Mouse (Mus musculus): ENCODE measurements at regions not wholly inside any gene's neighbourhood (a gene's known extent, or its start where the extent isn't known, plus 50 kb on each side); places are given as distances from the start of the nearest gene placed in this dataset.
"Not testable (repeated sequence)": the region's sequence is repeated elsewhere in the genome, so short reads cannot be mapped to it uniquely, and the experiment has no call there.

GRCm38 (mm10) chr7:64021241-64022108 is 82.8 kb upstream of the Klf13 start:
- Histone ChIP-seq H3K27me3 (replicated peaks) (no peaks in the 10 kb centered on the region), H3K27ac (no peak overlapping the region), H3K9ac (no peak overlapping the region), H3K36me3 (no peaks in the 10 kb centered on the region), H3K4me3 (no peak overlapping the region), H3K9me3 (no peaks in the 10 kb centered on the region), H3K4me2 (replicated peaks) (no peak overlapping the region), H3K4me1 (peaks cover 6% of the 10 kb centered on the region; the same call in 1 of the 2 replicates)
- peak; percentile 25; the same call in 1 of the 2 replicates for ATAC-seq (ENCODE audit: low FRiP score, low read depth)
- WGBS = 62% methylated on average over 9 of the region's 9 CpGs

- H3K9me3 ChIP-seq = no peaks in the 10 kb centered on the region
- H3K9ac ChIP-seq = no peak overlapping the region
- H3K4me1 ChIP-seq = peaks cover 6% of the 10 kb centered on the region; the same call in 1 of the 2 replicates
- H3K36me3 ChIP-seq = no peaks in the 10 kb centered on the region
- H3K27me3 ChIP-seq (replicated peaks) = no peaks in the 10 kb centered on the region
- no peak overlapping the region for H3K4me2 ChIP-seq (replicated peaks)
- H3K4me3 ChIP-seq = no peak overlapping the region
- ATAC-seq (ENCODE audit: low FRiP score, low read depth) = no peak
- H3K27ac ChIP-seq = no peak overlapping the region
- 69% methylated on average over 3 of the region's 3 CpGs for WGBS
These were observed 79.4 kb upstream of the Klf13 start for GRCm38 (mm10) chr7:64018107-64018506.

DNA sequence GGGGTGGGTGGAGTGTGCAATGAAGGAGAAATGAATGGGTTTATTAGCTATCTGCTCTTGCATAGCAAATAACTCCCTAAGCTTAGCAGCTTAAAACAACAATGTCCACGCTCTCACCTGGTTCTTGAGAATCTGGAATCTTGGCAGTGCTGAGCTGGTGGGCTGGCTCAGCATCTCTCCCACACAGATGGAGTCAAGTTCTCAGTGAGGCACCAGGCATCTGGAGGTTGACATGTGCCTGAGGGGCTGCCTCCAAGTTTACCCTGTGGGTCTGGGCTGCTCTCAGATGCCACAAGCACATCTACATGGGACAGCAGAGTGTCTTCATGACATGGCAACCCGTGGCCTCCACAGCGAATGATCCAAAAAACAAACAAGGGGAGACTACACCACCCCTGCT is 78.2 kb upstream of the Klf13 start:
- no peak overlapping the region for H3K9ac ChIP-seq
- no peaks in the 10 kb centered on the region for H3K27me3 ChIP-seq (replicated peaks)
- no peak for ATAC-seq (ENCODE audit: low FRiP score, low read depth)
- no peak overlapping the region for H3K4me3 ChIP-seq
- no peak overlapping the region for H3K4me2 ChIP-seq (replicated peaks)
- WGBS = 84% methylated on average over 3 of the region's 3 CpGs
- no peak overlapping the region for H3K27ac ChIP-seq
- peaks cover 6% of the 10 kb centered on the region; the same call in 1 of the 2 replicates for H3K4me1 ChIP-seq
- no peaks in the 10 kb centered on the region for H3K9me3 ChIP-seq
- no peaks in the 10 kb centered on the region for H3K36me3 ChIP-seq

GRCm38 (mm10) chr7:64015136-64015535 is 76.4 kb upstream of the Klf13 start:
- H3K4me1 ChIP-seq; H3K36me3 ChIP-seq; ATAC-seq (ENCODE audit: low FRiP score, low read depth); H3K9ac ChIP-seq; H3K4me3 ChIP-seq; H3K27me3 ChIP-seq (replicated peaks); H3K4me2 ChIP-seq (replicated peaks); H3K9me3 ChIP-seq; H3K27ac ChIP-seq: not testable (repeated sequence)
- WGBS = 100% methylated on average over 2 of the region's 2 CpGs

- no peak for ATAC-seq (ENCODE audit: low FRiP score, low read depth)
- H3K9ac ChIP-seq = no peak overlapping the region
- no peaks in the 10 kb centered on the region for H3K9me3 ChIP-seq
- H3K27ac ChIP-seq = no peak overlapping the region
- 85% methylated on average over 7 of the region's 7 CpGs for WGBS
- H3K4me1 ChIP-seq = no peaks in the 10 kb centered on the region
- H3K27me3 ChIP-seq (replicated peaks) = no peaks in the 10 kb centered on the region
- H3K4me3 ChIP-seq = no peak overlapping the region
- no peaks in the 10 kb centered on the region for H3K36me3 ChIP-seq
- H3K4me2 ChIP-seq (replicated peaks) = no peak overlapping the region
These were observed 75.5 kb upstream of the Klf13 start for GRCm38 (mm10) chr7:64014227-64014626.

DNA sequence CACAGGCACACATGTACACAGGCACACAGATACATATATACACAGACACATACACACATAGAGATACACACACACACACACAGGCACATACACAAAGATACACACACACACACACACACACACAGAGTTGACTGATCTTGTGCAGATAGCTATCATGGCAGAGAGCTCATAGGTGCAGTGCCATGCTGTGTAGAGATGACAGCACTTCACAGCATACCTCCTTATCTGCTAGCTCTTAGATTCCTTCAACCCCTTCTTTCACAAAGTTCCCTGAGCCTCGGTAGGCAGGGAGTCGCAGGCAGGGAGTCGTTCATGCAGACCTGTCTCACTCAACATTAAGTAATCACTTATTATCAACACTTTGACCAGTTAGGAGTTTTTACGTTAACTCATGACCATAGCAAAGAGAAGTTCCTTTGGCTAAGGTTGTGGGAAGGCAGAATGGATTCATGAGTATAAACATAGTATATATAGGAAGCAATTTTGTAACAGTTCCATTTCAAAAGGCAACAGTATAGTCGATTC is 74.4 kb upstream of the Klf13 start:
- Histone ChIP-seq H3K27ac (no peak overlapping the region), H3K4me3 (no peak overlapping the region), H3K9me3 (no peaks in the 10 kb centered on the region), H3K27me3 (replicated peaks) (no peaks in the 10 kb centered on the region), H3K4me1 (no peaks in the 10 kb centered on the region), H3K4me2 (replicated peaks) (no peak overlapping the region), H3K36me3 (no peaks in the 10 kb centered on the region), H3K9ac (no peak overlapping the region)
- ATAC-seq (ENCODE audit: low FRiP score, low read depth) = no peak
- WGBS = 89% methylated on average over 5 of the region's 5 CpGs

DNA sequence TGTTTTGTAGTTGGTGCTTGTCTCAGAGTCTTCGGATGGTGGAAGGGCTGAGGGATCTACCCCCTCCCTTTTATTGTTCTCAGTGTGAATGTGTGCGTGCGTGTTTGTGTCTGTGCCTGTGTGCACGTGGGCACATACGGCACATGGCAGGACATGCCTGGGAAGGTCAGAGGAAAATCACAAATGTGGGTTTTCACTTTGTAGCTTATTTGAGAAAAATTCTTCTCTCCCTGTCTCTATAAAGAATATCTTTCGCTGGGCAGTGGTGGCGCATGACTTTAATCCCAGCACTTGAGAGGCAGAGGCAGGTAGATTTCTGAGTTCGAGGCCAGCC is 73.5 kb upstream of the Klf13 start:
- H3K9me3 ChIP-seq = no peaks in the 10 kb centered on the region
- no peaks in the 10 kb centered on the region for H3K27me3 ChIP-seq (replicated peaks)
- 91% methylated on average over 8 of the region's 8 CpGs for WGBS
- no peak overlapping the region for H3K4me3 ChIP-seq
- no peak overlapping the region for H3K27ac ChIP-seq
- ATAC-seq (ENCODE audit: low FRiP score, low read depth) = no peak
- H3K36me3 ChIP-seq = no peaks in the 10 kb centered on the region
- no peak overlapping the region for H3K4me2 ChIP-seq (replicated peaks)
- no peak overlapping the region for H3K9ac ChIP-seq
- no peaks in the 10 kb centered on the region for H3K4me1 ChIP-seq

DNA sequence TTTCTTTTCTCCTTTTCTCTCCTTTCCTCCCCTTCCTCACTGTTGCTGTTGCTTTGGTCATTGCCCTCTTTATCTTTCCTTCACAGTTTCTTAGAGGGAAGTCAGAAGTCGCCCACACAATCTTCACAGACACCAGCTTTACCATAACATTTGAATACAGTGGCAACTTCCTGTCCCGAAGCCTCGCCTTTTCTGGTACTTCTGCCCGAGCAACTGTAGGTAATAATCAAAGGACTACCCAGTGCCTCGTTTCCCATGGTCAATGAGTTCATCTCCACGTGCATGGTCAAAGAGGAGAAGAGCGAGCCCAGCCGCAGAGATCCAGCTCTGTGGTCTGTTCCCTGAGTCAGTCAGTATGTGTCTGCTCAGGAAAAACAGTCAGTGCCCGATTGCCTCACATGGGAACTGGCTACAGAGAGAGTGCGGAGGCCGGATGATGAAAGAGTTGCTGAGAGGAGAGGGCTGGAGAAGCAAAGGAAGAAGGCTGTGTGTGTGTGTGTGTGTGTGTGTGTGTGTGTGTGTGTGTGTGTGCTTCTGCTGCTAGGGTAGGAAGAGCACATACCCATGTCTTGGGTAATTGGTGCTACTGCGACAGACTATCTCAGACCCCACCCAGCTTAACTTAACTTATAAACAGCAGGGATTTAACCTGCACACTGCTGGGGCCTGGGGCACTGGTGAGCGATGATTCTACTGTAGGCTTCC is 73.0 kb upstream of the Klf13 start:
- no peaks in the 10 kb centered on the region for H3K9me3 ChIP-seq
- WGBS = 83% methylated on average over 13 of the region's 13 CpGs
- no peak overlapping the region for H3K9ac ChIP-seq
- no peaks in the 10 kb centered on the region for H3K36me3 ChIP-seq
- no peak overlapping the region for H3K27ac ChIP-seq
- no peaks in the 10 kb centered on the region for H3K4me1 ChIP-seq
- ATAC-seq (ENCODE audit: low FRiP score, low read depth) = no peak
- H3K27me3 ChIP-seq (replicated peaks) = no peaks in the 10 kb centered on the region
- no peak overlapping the region for H3K4me3 ChIP-seq
- no peak overlapping the region for H3K4me2 ChIP-seq (replicated peaks)

- Histone ChIP-seq H3K9me3 (no peaks in the 10 kb centered on the region), H3K4me1 (no peaks in the 10 kb centered on the region), H3K4me3 (no peak overlapping the region), H3K27ac (no peak overlapping the region), H3K9ac (no peak overlapping the region), H3K27me3 (replicated peaks) (no peaks in the 10 kb centered on the region), H3K4me2 (replicated peaks) (no peak overlapping the region), H3K36me3 (no peaks in the 10 kb centered on the region)
- WGBS = 87% methylated on average over 3 of the region's 3 CpGs
- no peak for ATAC-seq (ENCODE audit: low FRiP score, low read depth)
These were observed 71.9 kb upstream of the Klf13 start for GRCm38 (mm10) chr7:64010640-64011039.

DNA sequence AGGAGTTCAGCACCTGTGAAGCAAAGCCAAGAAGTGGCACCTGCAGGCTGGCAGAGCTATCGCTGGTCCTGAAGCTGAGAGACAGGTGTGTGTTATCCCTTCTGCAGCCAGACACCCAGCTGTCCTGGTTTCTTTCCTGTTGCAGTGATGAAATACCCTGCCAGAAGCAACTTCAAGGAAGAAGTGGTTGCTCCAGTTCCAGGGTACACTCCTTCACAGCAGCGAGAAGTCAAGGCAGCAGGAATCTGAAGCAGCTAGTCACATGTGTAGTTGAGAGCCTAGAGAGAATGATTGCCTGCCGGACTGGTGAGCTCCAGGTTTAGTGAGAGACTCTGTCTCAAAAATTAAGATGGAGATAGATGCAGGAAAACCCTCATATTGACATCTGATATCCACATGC is 69.1 kb upstream of the Klf13 start:
- WGBS = 84% methylated on average over 3 of the region's 3 CpGs
- Histone ChIP-seq H3K27me3 (replicated peaks) (no peaks in the 10 kb centered on the region), H3K4me3 (no peak overlapping the region), H3K36me3 (no peaks in the 10 kb centered on the region), H3K9me3 (no peaks in the 10 kb centered on the region), H3K4me1 (no peaks in the 10 kb centered on the region), H3K9ac (no peak overlapping the region), H3K4me2 (replicated peaks) (no peak overlapping the region), H3K27ac (no peak overlapping the region)
- no peak for ATAC-seq (ENCODE audit: low FRiP score, low read depth)

DNA sequence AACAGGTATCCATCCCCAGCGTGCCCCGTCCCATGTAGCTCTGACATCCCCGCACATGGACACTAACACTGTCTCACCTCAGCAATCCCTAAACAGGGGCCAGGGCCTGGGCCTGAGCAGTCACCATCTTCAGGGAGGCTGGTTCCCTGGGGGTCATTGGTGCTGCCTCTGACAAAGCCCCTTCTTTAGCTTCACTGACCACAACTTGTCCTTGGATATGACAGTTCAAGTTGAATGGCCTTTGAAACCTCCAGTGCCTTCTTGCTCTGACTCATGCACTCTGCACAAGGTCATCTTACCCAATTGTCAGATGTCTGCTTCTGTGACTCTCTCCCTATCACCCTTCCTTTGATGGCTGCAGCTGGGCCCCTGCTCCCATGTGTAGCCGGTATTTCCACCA is 68.2 kb upstream of the Klf13 start:
- no peaks in the 10 kb centered on the region for H3K36me3 ChIP-seq
- H3K27me3 ChIP-seq (replicated peaks) = no peaks in the 10 kb centered on the region
- no peak for ATAC-seq (ENCODE audit: low FRiP score, low read depth)
- WGBS = 86% methylated on average over 4 of the region's 4 CpGs
- H3K4me1 ChIP-seq = no peaks in the 10 kb centered on the region
- H3K4me3 ChIP-seq = no peak overlapping the region
- H3K27ac ChIP-seq = no peak overlapping the region
- H3K9ac ChIP-seq = no peak overlapping the region
- H3K4me2 ChIP-seq (replicated peaks) = no peak overlapping the region
- H3K9me3 ChIP-seq = no peaks in the 10 kb centered on the region

DNA sequence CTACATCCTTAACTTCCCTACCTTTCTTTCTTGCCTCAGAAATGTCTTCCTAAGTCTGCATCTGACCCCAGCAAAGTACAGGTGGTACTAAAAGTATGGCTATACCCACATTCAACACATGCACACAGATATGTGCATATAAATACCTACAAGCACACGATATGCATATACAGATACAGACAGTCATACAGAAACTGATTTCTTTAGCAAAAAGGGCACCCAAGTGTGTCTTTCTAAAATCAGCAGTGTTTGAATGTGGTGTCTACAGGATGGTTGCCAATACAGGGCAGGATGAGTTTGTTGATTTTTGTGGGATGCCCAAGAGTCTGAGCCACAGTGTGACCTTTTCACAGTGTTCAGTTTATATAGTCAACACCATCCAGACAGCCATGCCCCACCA is 67.0 kb upstream of the Klf13 start:
- H3K27ac ChIP-seq = no peak overlapping the region
- H3K9ac ChIP-seq = no peak overlapping the region
- no peak overlapping the region for H3K4me3 ChIP-seq
- H3K9me3 ChIP-seq = no peaks in the 10 kb centered on the region
- no peaks in the 10 kb centered on the region for H3K27me3 ChIP-seq (replicated peaks)
- no peak for ATAC-seq (ENCODE audit: low FRiP score, low read depth)
- H3K4me1 ChIP-seq = no peaks in the 10 kb centered on the region
- no peak overlapping the region for H3K4me2 ChIP-seq (replicated peaks)
- WGBS = 92% methylated on average over 1 of the region's 1 CpGs
- H3K36me3 ChIP-seq = no peaks in the 10 kb centered on the region

Measured in neural tube, embryonic 12.5 days (tissue).